Mouse (Mus musculus) myocyte (in vitro differentiated cells): Measurements from ENCODE around the gene March6.

Experiments
- POLR2A ChIP-seq: IDR thresholded peaks from one replicate; pipeline ENCODE4 v1.6.1; 2011; ENCODE audit warnings: low read depth, mild to moderate bottlenecking, control low read depth, moderate library complexity; ENCODE audit not compliant: insufficient read length
- SRF ChIP-seq: IDR thresholded peaks from one replicate; pipeline ENCODE4 v1.6.1; 2011; ENCODE audit warnings: low read depth; ENCODE audit not compliant: control insufficient read depth, insufficient read length
- TCF12 ChIP-seq: IDR thresholded peaks from one replicate; pipeline ENCODE4 v1.6.1; 2011; ENCODE audit warnings: mild to moderate bottlenecking, control low read depth; ENCODE audit not compliant: poor library complexity, insufficient read depth, severe bottlenecking

GRCm38 (mm10) chr15:31538346-31538745 lies 7.5 kb upstream of the March6 start:
- TF ChIP-seq SRF (no peak), POLR2A (no peak), TCF12 (no peak)
